Mouse (Mus musculus): ENCODE data around the gene Tas2r143.

Gene Tas2r143

GRCm38 (mm10) chr6:42399938-42400337 is at the start of gene Tas2r143:
TSS of gene Tas2r143 (plus strand) at chr6:42400238.
- DNase-seq (ENCODE audit: low read depth, low spot score): no peak

GRCm38 (mm10) chr6:42350968-42351775 is 48.9 kb upstream of the Tas2r143 start:
- DNase-seq (ENCODE audit: low read depth, low spot score): no peak

- DNase-seq (ENCODE audit: low read depth, low spot score): no peak
Observed at GRCm38 (mm10) chr6:42351776-42352485, 48.1 kb upstream of the Tas2r143 start.

GRCm38 (mm10) chr6:42352486-42352846 is 47.6 kb upstream of the Tas2r143 start:
- DNase-seq (ENCODE audit: low read depth, low spot score): no peak

- DNase-seq (ENCODE audit: low read depth, low spot score): peak; percentile 49
Observed at GRCm38 (mm10) chr6:42353180-42353579, 46.9 kb upstream of the Tas2r143 start.

- peak; percentile 80 for DNase-seq (ENCODE audit: low read depth, low spot score)
Observed at GRCm38 (mm10) chr6:42354076-42355019, 45.7 kb upstream of the Tas2r143 start.

GRCm38 (mm10) chr6:42355366-42355765 is 44.7 kb upstream of the Tas2r143 start:
- no peak for DNase-seq (ENCODE audit: low read depth, low spot score)

- DNase-seq (ENCODE audit: low read depth, low spot score): no peak
Observed at GRCm38 (mm10) chr6:42355794-42356600, 44.0 kb upstream of the Tas2r143 start.

GRCm38 (mm10) chr6:42356913-42357312 is 43.1 kb upstream of the Tas2r143 start:
- no peak for DNase-seq (ENCODE audit: low read depth, low spot score)

- DNase-seq (ENCODE audit: low read depth, low spot score): no peak
Observed at GRCm38 (mm10) chr6:42357901-42358300, 42.1 kb upstream of the Tas2r143 start.

- no peak for DNase-seq (ENCODE audit: low read depth, low spot score)
Observed at GRCm38 (mm10) chr6:42358901-42359300, 41.1 kb upstream of the Tas2r143 start.

- no peak for DNase-seq (ENCODE audit: low read depth, low spot score)
Observed at GRCm38 (mm10) chr6:42359364-42360147, 40.5 kb upstream of the Tas2r143 start.

- DNase-seq (ENCODE audit: low read depth, low spot score): no peak
Observed at GRCm38 (mm10) chr6:42360231-42360840, 39.7 kb upstream of the Tas2r143 start.

- no peak for DNase-seq (ENCODE audit: low read depth, low spot score)
Observed at GRCm38 (mm10) chr6:42361041-42361895, 38.8 kb upstream of the Tas2r143 start.

GRCm38 (mm10) chr6:42362074-42362473 is 38.0 kb upstream of the Tas2r143 start:
- no peak for DNase-seq (ENCODE audit: low read depth, low spot score)

GRCm38 (mm10) chr6:42362497-42362896 is 37.5 kb upstream of the Tas2r143 start:
- DNase-seq (ENCODE audit: low read depth, low spot score): no peak

- DNase-seq (ENCODE audit: low read depth, low spot score): peak; percentile 68
Observed at GRCm38 (mm10) chr6:42362974-42363373, 37.1 kb upstream of the Tas2r143 start.

- no peak for DNase-seq (ENCODE audit: low read depth, low spot score)
Observed at GRCm38 (mm10) chr6:42364066-42364465, 36.0 kb upstream of the Tas2r143 start.

GRCm38 (mm10) chr6:42364607-42365006 is 35.4 kb upstream of the Tas2r143 start:
- no peak for DNase-seq (ENCODE audit: low read depth, low spot score)

All from brain, adult 2 months (tissue).